12 mouse cellular contexts compared by ENCODE assay signal in genomic region chr13:101568985-101569631, GRCm38 (mm10).
A peak's percentile ranks its signal among the peaks of the same experiment; 100 is the strongest.
DNase-seq lines count a peak whose midpoint lies in the region; ATAC-seq lines count a peak whose summit lies in the region.
"Had no signal": no experiment of that assay in that cellular context is flagged by ENCODE, and none has a peak within 500 bp of the region (broad histone marks: within the 10 kb centered on the region; RNA-seq: fewer than 3 reads in every experiment).

No protein-coding gene starts in this region.

- H3K27me3 ChIP-seq in liver, embryonic 16.5 days (ENCODE audit: control insufficient read depth, insufficient read depth, low read depth, low read length), result no peaks in the 10 kb centered on the region
- H3K27me3 ChIP-seq in liver, embryonic 12.5 days (replicated peaks), result no peaks in the 10 kb centered on the region
- H3K27me3 ChIP-seq in midbrain, embryonic 13.5 days, result no peaks in the 10 kb centered on the region
- H3K27me3 ChIP-seq: embryonic facial prominence, embryonic 12.5 days had no signal

- no peak overlapping the region for H3K27ac ChIP-seq in liver, embryonic 16.5 days (ENCODE audit: low read length)
- no peak overlapping the region for H3K27ac ChIP-seq in liver, embryonic 12.5 days
- no peak overlapping the region for H3K27ac ChIP-seq in midbrain, embryonic 13.5 days
- H3K27ac ChIP-seq: embryonic facial prominence, embryonic 12.5 days had no signal

- ATAC-seq in liver, embryonic 16.5 days (ENCODE audit: low read depth), result no peak
- ATAC-seq in liver, embryonic 12.5 days, result no peak
- peak; percentile 45; the same call in 1 of the 2 replicates for ATAC-seq in midbrain, embryonic 13.5 days

- no peak overlapping the region for H3K4me3 ChIP-seq in liver, embryonic 16.5 days (ENCODE audit: low read depth, low read length)
- no peak overlapping the region for H3K4me3 ChIP-seq in liver, embryonic 12.5 days
- H3K4me3 ChIP-seq in midbrain, embryonic 13.5 days (replicated peaks), result no peak overlapping the region
- H3K4me3 ChIP-seq: embryonic facial prominence, embryonic 12.5 days had no signal

- no peaks in the 10 kb centered on the region for H3K36me3 ChIP-seq in liver, embryonic 16.5 days (ENCODE audit: control insufficient read depth, insufficient read depth)
- no peaks in the 10 kb centered on the region for H3K36me3 ChIP-seq in liver, embryonic 12.5 days
- H3K36me3 ChIP-seq in midbrain, embryonic 13.5 days, result no peaks in the 10 kb centered on the region
- H3K36me3 ChIP-seq: embryonic facial prominence, embryonic 12.5 days had no signal

- 70% methylated on average over 6 of the region's 6 CpGs for WGBS in liver, embryonic 16.5 days (ENCODE audit: insufficient replicate concordance)
- 73% methylated on average over 6 of the region's 6 CpGs for WGBS in liver, embryonic 12.5 days (ENCODE audit: insufficient replicate concordance)
- WGBS in midbrain, embryonic 13.5 days, result 51% methylated on average over 6 of the region's 6 CpGs

- peaks cover 33% of the 10 kb centered on the region for H3K4me1 ChIP-seq in liver, embryonic 16.5 days (ENCODE audit: control insufficient read depth, low read depth, low read length)
- peaks cover 38% of the 10 kb centered on the region for H3K4me1 ChIP-seq in liver, embryonic 12.5 days
- peaks cover 10% of the 10 kb centered on the region for H3K4me1 ChIP-seq in midbrain, embryonic 13.5 days (replicated peaks)
- H3K4me1 ChIP-seq: embryonic facial prominence, embryonic 12.5 days had no signal

- H3K9ac ChIP-seq in liver, embryonic 16.5 days (ENCODE audit: low read depth, low read length), result 0 out of 2 replicates have a peak overlapping the region, but pooled peaks have one; percentile 14
- no peak overlapping the region for H3K9ac ChIP-seq in liver, embryonic 12.5 days
- no peak overlapping the region for H3K9ac ChIP-seq in midbrain, embryonic 13.5 days (replicated peaks)
- H3K9ac ChIP-seq: embryonic facial prominence, embryonic 12.5 days had no signal

- peak; percentile 10 for DNase-seq in adrenal gland, postnatal 14 days
- DNase-seq in adrenal gland, adult 8-10 months, result no peak
- peak; percentile 35 for DNase-seq in embryo, embryonic 11 days
- no peak for DNase-seq in heart, adult 9 months (ENCODE audit: low spot score in 2 of 2)
- DNase-seq in gastrocnemius, adult 8-10 months (ENCODE audit: low spot score in 2 of 2), result no peak
- DNase-seq: cerebellum, adult 9-10 months; gastrocnemius, postnatal 14 days; lung, postnatal 10 days had no signal

- H3K9me3 ChIP-seq in liver, embryonic 16.5 days (replicated peaks; ENCODE audit: control insufficient read depth, low read length), result no peaks in the 10 kb centered on the region
- no peaks in the 10 kb centered on the region for H3K9me3 ChIP-seq in liver, embryonic 12.5 days (replicated peaks)
- H3K9me3 ChIP-seq in midbrain, embryonic 13.5 days, result no peaks in the 10 kb centered on the region
- H3K9me3 ChIP-seq: embryonic facial prominence, embryonic 12.5 days had no signal

- H3K4me2 ChIP-seq in liver, embryonic 16.5 days (ENCODE audit: low read depth, low read length), result no peak overlapping the region
- no peak overlapping the region for H3K4me2 ChIP-seq in liver, embryonic 12.5 days
- H3K4me2 ChIP-seq in midbrain, embryonic 13.5 days (replicated peaks), result no peak overlapping the region
- H3K4me2 ChIP-seq: embryonic facial prominence, embryonic 12.5 days had no signal

Comparison
In these comparisons a context has a peak if more than half of its experiments do, and no peak if none do; other contexts are left out.
1. DNase-seq: peak in adrenal gland, postnatal 14 days (single experiment) and embryo, embryonic 11 days (single experiment); none in adrenal gland, adult 8-10 months (single experiment), heart, adult 9 months (0 of 2) and gastrocnemius, adult 8-10 months (0 of 2).